Mouse (Mus musculus) liver, embryonic 14.5 days (tissue): ENCODE measurements at regions not wholly inside any gene's neighbourhood (a gene's known extent, or its start where the extent isn't known, plus 50 kb on each side); places are given as distances from the start of the nearest gene placed in this dataset.

Experiments used
- CTCF ChIP-seq: IDR thresholded peaks from 2 replicates; pipeline ENCODE4 v1.5.1; 2016; ENCODE audit warnings: antibody characterized with exemption, low read depth, control low read depth
- EP300 ChIP-seq: IDR thresholded peaks from 2 replicates; pipeline ENCODE4 v1.6.1; 2016; ENCODE audit warnings: antibody characterized with exemption, low read depth

GRCm38 (mm10) chr6:84381571-84381970 lies 212.1 kb downstream of the Cyp26b1 start:
- TF ChIP-seq EP300 (no peak), CTCF (no peak)
